Mouse (Mus musculus): ENCODE results near the gene Fras1.

GRCm38 (mm10) chr5:96498083-96498482 is 124.3 kb downstream of the Fras1 start:
- TF ChIP-seq POLR2A (IDR thresholded peaks at IDR 0.05; ENCODE audit: insufficient read depth, low read length) (no peak), EP300 (IDR thresholded peaks at IDR 0.05; ENCODE audit: insufficient read depth, low read depth, low read length) (no peak), CTCF (IDR thresholded peaks at IDR 0.05; ENCODE audit: low read depth, low read length) (no peak)

Measured in ES-Bruce4 (cell line).